Mouse (Mus musculus) testis, adult 2 months (tissue): Measurements from ENCODE around the gene Sec62.

Source experiments
- CTCF ChIP-seq: fragments of 200-500 bp; IDR thresholded peaks from 2 replicates; pipeline ENCODE4 v1.5.1; 2012; ENCODE audit warnings: low read depth, mild to moderate bottlenecking, inconsistent platforms, low read length, moderate library complexity; ENCODE audit not compliant: control insufficient read depth, insufficient read depth, insufficient replicate concordance
- POLR2A ChIP-seq: fragments of 200-500 bp; IDR thresholded peaks from 2 replicates; pipeline ENCODE4 v1.6.1; 2012; ENCODE audit warnings: low read depth, mild to moderate bottlenecking, inconsistent platforms, low read length, moderate library complexity; ENCODE audit not compliant: control insufficient read depth

- TF ChIP-seq POLR2A (no peak), CTCF (no peak)
Observed at GRCm38 (mm10) chr3:30764877-30765276, 27.8 kb upstream of the Sec62 start.
